Mouse (Mus musculus) frontal cortex, postnatal 36 days (tissue): ENCODE measurements around the gene Lsm8.
A peak's percentile ranks its signal among the peaks of the same experiment; 100 is the strongest.
"Not testable (repeated sequence)": the region's sequence is repeated elsewhere in the genome, so short reads cannot be mapped to it uniquely, and the experiment has no call there.

Experiments
- DNase-seq, 2 experiments: peaks; one replicate each; pipeline ENCODE4 v3.0.0; 2022; ENCODE audit warnings: low spot score in 2 of 2

Lsm8 gene

GRCm38 (mm10) chr6:18848051-18848701 lies at the start of gene Lsm8:
TSS of gene Lsm8 (plus strand) at chr6:18848579.
- peak; percentile 97 for DNase-seq

- DNase-seq, result no peak
Measured at GRCm38 (mm10) chr6:18800869-18801511, 47.4 kb upstream of the Lsm8 start.

GRCm38 (mm10) chr6:18812623-18813022 lies 35.8 kb upstream of the Lsm8 start:
- DNase-seq, result no peak

GRCm38 (mm10) chr6:18815606-18816005 lies 32.8 kb upstream of the Lsm8 start:
- no peak for DNase-seq

GRCm38 (mm10) chr6:18819343-18819742 lies 29.0 kb upstream of the Lsm8 start:
- DNase-seq, result peak; percentile 56 to 85

- no peak for DNase-seq
Measured at GRCm38 (mm10) chr6:18820246-18820645, 28.1 kb upstream of the Lsm8 start.

- no peak for DNase-seq
Measured at GRCm38 (mm10) chr6:18822812-18823211, 25.6 kb upstream of the Lsm8 start.

GRCm38 (mm10) chr6:18832958-18833357 lies 15.4 kb upstream of the Lsm8 start:
- DNase-seq, result peak in 1 of 2 experiments; percentile 33

GRCm38 (mm10) chr6:18844529-18844928 lies 3.9 kb upstream of the Lsm8 start:
- not testable (repeated sequence) for DNase-seq

- not testable (repeated sequence) for DNase-seq
Measured at GRCm38 (mm10) chr6:18845571-18845970, 2.8 kb upstream of the Lsm8 start.

- no peak for DNase-seq
Measured at GRCm38 (mm10) chr6:18848702-18849061, 303 bp downstream of the Lsm8 start.

- peak in 1 of 2 experiments; percentile 64 for DNase-seq
Measured at GRCm38 (mm10) chr6:18855323-18855722, 6.9 kb downstream of the Lsm8 start.

GRCm38 (mm10) chr6:18856487-18857078 lies 8.2 kb downstream of the Lsm8 start:
- no peak for DNase-seq

GRCm38 (mm10) chr6:18866018-18866417 lies 17.6 kb downstream of the Lsm8 start, which contains the start of gene Ankrd7:
TSS of gene Ankrd7 (plus strand) at chr6:18866318.
- DNase-seq, result no peak

GRCm38 (mm10) chr6:18889030-18889429 lies 40.7 kb downstream of the Lsm8 start:
- DNase-seq, result peak; percentile 20 to 36

- no peak for DNase-seq
Measured at GRCm38 (mm10) chr6:18894142-18894541, 45.8 kb downstream of the Lsm8 start.
